Mouse (Mus musculus) hindbrain, postnatal 0 days (tissue): ENCODE results near the gene Txk. TPM values are rescaled to one million over a fixed set of nuclear protein-coding genes. Genes with fewer than 3 reads are reported as not detected.
A peak's percentile ranks its signal among the peaks of the same experiment; 100 is the strongest.

Experiments
- ATAC-seq: fragments of 200-750 bp; cut with Nextera tagmentation; 2 replicates; pipeline ENCODE4 v1.8.0; 2017; ENCODE audit warnings: mild to moderate bottlenecking, moderate TSS enrichment, moderate library complexity
- DNase-seq: peaks from one replicate; pipeline ENCODE4 v3.0.0-alpha.2; 2015; ENCODE audit warnings: low spot score
- H3K27ac ChIP-seq: fragments of 300-500 bp; sonication (generic); 2 replicates; pipeline ENCODE4 v1.5.1; 2014; ENCODE audit warnings: mild to moderate bottlenecking
- H3K27me3 ChIP-seq: fragments of 300-500 bp; sonication (generic); 2 replicates; pipeline ENCODE4 v1.6.1; 2014; ENCODE audit warnings: low read length, mixed read lengths; ENCODE audit not compliant: insufficient read depth
- H3K36me3 ChIP-seq: fragments of 300-500 bp; sonication (generic); 2 replicates; pipeline ENCODE4 v1.6.1; 2014; ENCODE audit warnings: low read length, mixed read lengths; ENCODE audit not compliant: insufficient read depth
- H3K4me1 ChIP-seq: fragments of 300-500 bp; sonication (generic); 2 replicates; pipeline ENCODE4 v1.6.1; 2014; ENCODE audit warnings: antibody characterized with exemption, low read length, mixed read lengths; ENCODE audit not compliant: insufficient read depth
- H3K4me2 ChIP-seq: fragments of 300-500 bp; sonication (generic); 2 replicates; pipeline ENCODE4 v1.6.1; 2014; ENCODE audit warnings: low read depth, mild to moderate bottlenecking, low read length, moderate library complexity, mixed read lengths
- H3K4me3 ChIP-seq: fragments of 300-500 bp; sonication (generic); 2 replicates; pipeline ENCODE4 v1.5.1; 2014; ENCODE audit warnings: low read length
- H3K9ac ChIP-seq: fragments of 300-500 bp; sonication (generic); replicated peaks from 2 replicates; pipeline ENCODE4 v1.6.1; 2014; ENCODE audit warnings: mild to moderate bottlenecking, low read length, moderate library complexity, mixed read lengths
- H3K9me3 ChIP-seq: fragments of 300-500 bp; sonication (generic); 2 replicates; pipeline ENCODE4 v1.6.1; 2016; ENCODE audit warnings: low read length, mixed read lengths
- CTCF ChIP-seq: IDR thresholded peaks from 2 replicates; pipeline ENCODE4 v1.5.1; 2016; ENCODE audit warnings: antibody characterized with exemption, control low read depth, low read depth
- WGBS: fragments of 180-500 bp; shearing (Covaris S2); extraction: QIAGEN DNeasy Blood & Tissue Kit; methylation state at CpG from one replicate; pipeline ENCODE4 v1.1.7; 2014; 5-methylcytosine and 5-hydroxymethylcytosine counted together
- polyA plus RNA-seq: library from polyadenylated mRNA; unstranded; fragments of >200 nt; fragmentation: Nextera tagmentation; extraction: Ambion mirVana; gene quantifications from 2 replicates; pipeline ENCODE4 v1.2.1, GENCODE M21; 2015
- total RNA-seq: library from RNA; depleted of rRNA; stranded (reverse); fragments of >200 nt; gene quantifications from 2 replicates; pipeline ENCODE4 v1.2.3, GENCODE M21; 2014

The Txk gene
- total and polyA plus RNA-seq, 2 experiments from 2014 or later, result 0.21 to 0.33 TPM

DNA sequence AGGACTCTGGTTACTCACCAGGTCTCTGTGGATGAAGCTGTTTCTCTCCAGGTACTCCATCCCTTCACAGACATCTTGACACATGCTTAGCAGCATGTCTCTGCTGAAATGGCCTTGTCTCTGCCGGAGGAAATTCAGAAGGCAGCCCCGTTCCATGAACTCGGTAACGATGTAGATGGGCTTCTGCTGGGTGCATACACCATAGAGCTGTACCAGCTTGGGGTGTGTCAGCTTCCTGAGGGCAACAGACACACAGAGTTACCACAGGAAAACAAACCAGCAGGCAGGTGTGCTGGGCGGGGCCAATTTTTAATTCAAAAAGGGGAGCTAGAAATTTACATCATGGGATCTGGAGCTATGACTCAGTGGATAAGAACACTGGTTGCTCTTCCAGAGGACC is 11.0 kb upstream of the Txk start:
- Histone ChIP-seq H3K4me2 (no peak overlapping the region), H3K9me3 (no peaks in the 10 kb centered on the region), H3K4me3 (no peak overlapping the region), H3K36me3 (no peaks in the 10 kb centered on the region), H3K9ac (no peak overlapping the region), H3K27ac (no peak overlapping the region), H3K4me1 (no peaks in the 10 kb centered on the region), H3K27me3 (no peaks in the 10 kb centered on the region)
- 86% methylated on average over 5 of the region's 5 CpGs for WGBS
- DNase-seq, result no peak
- TF ChIP-seq CTCF, result no peak
- no peak for ATAC-seq

DNA sequence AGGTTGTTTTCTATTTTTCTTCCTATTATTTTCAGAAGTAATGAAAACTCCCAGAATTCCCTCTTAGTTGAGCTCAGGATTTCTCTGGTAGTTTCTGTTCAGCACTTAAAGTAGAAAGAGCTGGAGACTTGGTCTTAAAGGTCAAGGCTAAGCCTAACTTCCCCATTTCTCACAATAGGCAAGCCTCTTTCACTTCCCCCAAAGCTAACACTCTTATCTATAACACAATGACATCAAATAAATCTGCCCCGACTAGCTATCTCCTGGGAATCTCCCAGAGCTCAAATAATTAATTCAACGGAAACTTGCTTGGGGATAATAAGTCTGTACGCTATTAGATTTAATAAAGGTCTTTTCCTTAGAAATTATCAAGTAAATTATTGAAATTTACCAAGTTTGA is 10.4 kb upstream of the Txk start:
- Histone ChIP-seq H3K36me3 (no peaks in the 10 kb centered on the region), H3K9me3 (no peaks in the 10 kb centered on the region), H3K4me3 (no peak overlapping the region), H3K4me1 (no peaks in the 10 kb centered on the region), H3K27me3 (no peaks in the 10 kb centered on the region), H3K4me2 (no peak overlapping the region), H3K9ac (no peak overlapping the region), H3K27ac (no peak overlapping the region)
- 67% methylated on average over 3 of the region's 3 CpGs for WGBS
- DNase-seq (no peak), ATAC-seq (no peak)
- TF ChIP-seq CTCF, result no peak

DNA sequence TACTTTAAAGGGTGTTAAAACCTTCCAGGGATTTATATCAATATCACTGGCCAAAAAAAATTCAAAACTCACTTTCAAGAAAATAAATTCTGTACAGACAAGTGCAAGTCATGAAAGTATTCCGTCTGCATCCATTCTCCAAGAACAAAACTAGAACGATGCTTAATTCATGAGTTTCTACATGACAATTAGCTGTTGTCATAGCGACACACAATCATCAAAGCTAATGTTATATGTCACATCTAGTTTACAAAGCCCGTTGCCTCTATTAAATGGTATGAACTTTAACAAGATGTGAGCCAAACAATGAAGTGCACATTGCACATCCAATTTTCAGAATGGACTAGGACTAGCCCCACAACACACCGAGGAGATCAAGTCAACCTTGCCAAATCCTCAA is 9.2 kb upstream of the Txk start:
- WGBS, result 33% methylated on average over 5 of the region's 5 CpGs
- no peak overlapping the region for H3K9ac ChIP-seq
- no peak for TF ChIP-seq CTCF
- H3K27me3 ChIP-seq, result no peaks in the 10 kb centered on the region
- no peak overlapping the region for H3K4me2 ChIP-seq
- no peak overlapping the region for H3K4me3 ChIP-seq
- H3K27ac ChIP-seq, result no peak overlapping the region
- no peaks in the 10 kb centered on the region for H3K36me3 ChIP-seq
- no peak for ATAC-seq
- H3K4me1 ChIP-seq, result no peaks in the 10 kb centered on the region
- H3K9me3 ChIP-seq, result no peaks in the 10 kb centered on the region
- DNase-seq, result peak; percentile 21

DNA sequence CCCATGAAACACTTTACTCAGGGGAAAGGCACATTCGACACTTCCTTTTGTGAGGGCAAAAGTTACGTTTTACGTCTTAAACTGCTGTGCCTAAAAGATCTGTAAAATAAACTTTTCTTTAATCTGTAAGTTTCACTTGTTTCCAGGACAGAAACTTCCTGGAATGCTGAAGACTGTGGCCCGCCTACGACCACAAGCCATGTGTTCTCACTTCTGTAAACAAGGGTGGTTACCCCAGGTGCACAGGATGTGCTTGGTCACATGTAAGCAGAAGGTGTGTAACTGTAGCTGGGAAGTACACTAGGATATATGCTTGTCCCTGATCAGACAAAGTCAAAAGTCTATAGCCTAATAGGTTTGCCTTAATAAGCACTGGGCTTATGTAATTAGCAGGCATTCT is 8.7 kb upstream of the Txk start:
- Histone ChIP-seq H3K27me3 (no peaks in the 10 kb centered on the region), H3K9me3 (no peaks in the 10 kb centered on the region), H3K4me1 (no peaks in the 10 kb centered on the region), H3K4me2 (no peak overlapping the region), H3K4me3 (no peak overlapping the region), H3K27ac (no peak overlapping the region), H3K36me3 (no peaks in the 10 kb centered on the region), H3K9ac (no peak overlapping the region)
- no peak for ATAC-seq
- DNase-seq, result no peak
- TF ChIP-seq CTCF, result no peak
- WGBS, result 73% methylated on average over 5 of the region's 5 CpGs

DNA sequence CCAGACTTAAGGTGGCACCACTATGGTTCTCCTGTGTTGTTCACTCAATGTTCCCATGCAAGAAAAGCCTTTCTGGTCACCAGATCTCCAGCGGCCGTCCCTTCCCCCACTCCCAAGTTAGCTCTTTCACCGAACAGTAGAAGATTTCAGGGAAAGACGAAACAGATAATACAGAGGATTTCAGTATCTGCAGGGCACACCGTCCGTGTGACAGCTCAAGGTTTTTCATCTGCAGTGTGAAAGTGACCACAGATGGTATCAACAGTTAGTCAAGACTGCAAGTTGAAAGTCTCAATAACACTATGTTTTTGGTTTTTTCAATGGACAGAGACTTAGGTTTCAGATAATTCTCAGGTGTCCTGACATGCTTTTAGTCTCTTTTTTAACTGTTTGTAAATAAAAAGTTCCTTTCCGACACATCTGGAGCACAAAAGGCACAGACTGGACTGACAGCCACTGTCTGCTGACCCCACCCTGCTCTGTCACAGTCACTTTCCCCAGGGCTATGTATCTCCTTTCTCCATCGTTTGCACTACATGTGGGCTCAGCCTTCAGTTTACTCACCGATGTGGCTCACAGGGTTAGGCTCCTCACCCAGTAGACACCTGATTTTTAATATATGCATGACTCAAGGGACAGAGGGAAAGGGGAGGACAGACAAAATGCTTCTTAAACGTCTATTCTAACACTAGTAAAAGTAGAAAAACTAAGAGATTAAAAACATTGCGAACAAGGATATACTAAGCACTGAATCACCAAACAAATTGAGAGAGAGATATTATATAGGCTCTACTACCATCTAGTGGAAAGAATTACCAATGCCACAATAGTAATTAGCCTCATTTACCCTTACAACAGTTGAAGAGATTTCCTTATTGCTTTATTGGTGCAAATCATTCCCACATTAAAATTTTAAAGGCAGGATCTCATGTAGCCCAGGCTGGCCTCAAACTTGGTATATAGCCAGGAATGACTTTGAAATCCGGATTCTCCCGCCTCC is 6.6 kb upstream of the Txk start:
- DNase-seq (peak; percentile 58), ATAC-seq (0 out of 2 replicates have a peak, but pooled peaks have one; percentile 67)
- 76% methylated on average over 13 of the region's 13 CpGs for WGBS
- Histone ChIP-seq H3K4me2 (no peak overlapping the region), H3K27ac (no peak overlapping the region), H3K36me3 (no peaks in the 10 kb centered on the region), H3K9ac (no peak overlapping the region), H3K4me1 (no peaks in the 10 kb centered on the region), H3K4me3 (no peak overlapping the region), H3K9me3 (no peaks in the 10 kb centered on the region), H3K27me3 (no peaks in the 10 kb centered on the region)
- TF ChIP-seq CTCF, result peak; percentile 71

DNA sequence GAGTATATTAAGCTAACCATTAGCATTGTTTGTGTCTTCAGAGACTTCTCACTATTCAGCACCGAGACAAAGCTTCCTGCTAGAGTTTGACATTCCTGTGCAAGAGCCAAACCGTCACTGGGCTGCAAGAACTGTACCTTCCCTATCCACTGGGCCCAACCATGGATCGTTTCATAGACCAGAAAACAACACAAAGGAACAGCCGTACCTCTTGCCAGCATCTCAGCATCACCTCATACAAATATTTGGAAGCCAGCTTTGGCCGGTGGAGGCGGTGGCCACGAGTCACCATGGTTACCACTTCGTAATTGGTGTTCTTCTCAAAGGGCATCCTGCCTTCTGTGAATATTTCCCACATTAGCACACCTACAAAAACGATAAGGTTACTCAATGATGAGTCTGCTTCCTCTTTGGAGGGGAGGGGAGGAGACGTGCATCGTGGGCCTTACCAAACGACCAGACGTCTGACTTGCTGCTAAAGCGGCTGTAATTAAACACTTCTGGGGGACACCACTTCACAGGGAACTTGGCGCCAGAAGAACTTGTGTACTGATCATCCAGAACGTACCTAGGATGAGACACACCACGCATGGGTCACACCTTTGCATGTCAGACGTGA is 4.7 kb upstream of the Txk start:
- Histone ChIP-seq H3K27ac (peak overlapping the region; percentile 16), H3K36me3 (no peaks in the 10 kb centered on the region), H3K27me3 (no peaks in the 10 kb centered on the region), H3K4me1 (no peaks in the 10 kb centered on the region), H3K4me2 (no peak overlapping the region), H3K4me3 (no peak overlapping the region), H3K9me3 (no peaks in the 10 kb centered on the region), H3K9ac (no peak overlapping the region)
- peak; percentile 48 for DNase-seq
- TF ChIP-seq CTCF, result no peak
- peak; percentile 63 for ATAC-seq
- 49% methylated on average over 18 of the region's 18 CpGs for WGBS
